Mouse (Mus musculus) small intestine, adult 10 weeks (tissue): Measurements from ENCODE around the gene Rft1. TPM values are rescaled to one million over a fixed set of nuclear protein-coding genes. Genes with fewer than 3 reads are reported as not detected.

ENCODE experiments used
- polyA plus RNA-seq: library from polyadenylated mRNA; stranded (reverse); fragments of 350-450 nt; fragmentation: Illumina TruSeq; extraction: RNeasy Lipid Tissue Mini Kit (QIAGEN cat#74804); gene quantifications from one replicate; pipeline ENCODE4 v1.2.3, GENCODE M21; 2014; ENCODE audit warnings: low replicate concordance

Rft1 gene
- 6.7 TPM for polyA plus RNA-seq

GRCm38 (mm10) chr14:30653943-30654659 is at the start of gene Rft1:
Rft1 (plus strand) TSS chr14:30654360.

GRCm38 (mm10) chr14:30625856-30626726 is 28.1 kb upstream of the Rft1 start, which contains the start of gene Prkcd:
Prkcd (minus strand) TSS chr14:30626210.

GRCm38 (mm10) chr14:30714799-30715617 is 60.8 kb downstream of the Rft1 start, which contains the start of gene Sfmbt1:
Sfmbt1 (plus strand) TSS chr14:30714849.

Other genes starting within 250 kb of the Rft1 start
- 10.1 TPM for gene Dcp1a, start 174.8 kb upstream of the Rft1 start, polyA plus RNA-seq
- gene Cacna1d, start 162.9 kb upstream of the Rft1 start, polyA plus RNA-seq = 2.1 TPM
- 1.6 TPM for gene Tkt, start 106.0 kb upstream of the Rft1 start, polyA plus RNA-seq
- 62.1 TPM for gene Prkcd, start 28.1 kb upstream of the Rft1 start, polyA plus RNA-seq
- gene Sfmbt1, start 60.5 kb downstream of the Rft1 start, polyA plus RNA-seq = 7.6 TPM
- 2.2 TPM for gene Tmem110, start 171.2 kb downstream of the Rft1 start, polyA plus RNA-seq
- gene Mustn1, start 224.8 kb downstream of the Rft1 start, polyA plus RNA-seq = 1.3 TPM
- not detected for gene Itih4, start 232.1 kb downstream of the Rft1 start, polyA plus RNA-seq